Mouse (Mus musculus) forebrain, embryonic 12.5 days (tissue): Measurements from ENCODE around the gene Pacsin1. TPM values are rescaled to one million over a fixed set of nuclear protein-coding genes. Genes with fewer than 3 reads are reported as not detected.

Experiments
- ATAC-seq: fragments of 200-750 bp; cut with Nextera tagmentation; 2 replicates; pipeline ENCODE4 v1.8.0; 2017; ENCODE audit warnings: moderate TSS enrichment; ENCODE audit not compliant: low FRiP score
- H3K27ac ChIP-seq: fragments of 300-500 bp; sonication (generic); 2 replicates; pipeline ENCODE4 v1.5.1; 2016; ENCODE audit warnings: mild to moderate bottlenecking
- H3K27me3 ChIP-seq: fragments of 300-500 bp; sonication (generic); 2 replicates; pipeline ENCODE4 v1.6.1; 2016; ENCODE audit warnings: mild to moderate bottlenecking
- H3K36me3 ChIP-seq: fragments of 300-500 bp; sonication (generic); replicated peaks from 2 replicates; pipeline ENCODE4 v1.6.1; 2016; ENCODE audit warnings: mild to moderate bottlenecking
- H3K4me1 ChIP-seq: fragments of 300-500 bp; sonication (generic); 2 replicates; pipeline ENCODE4 v1.6.1; 2016
- H3K4me2 ChIP-seq: fragments of 300-500 bp; sonication (generic); 2 replicates; pipeline ENCODE4 v1.6.1; 2016; ENCODE audit warnings: mild to moderate bottlenecking, moderate library complexity
- H3K4me3 ChIP-seq: fragments of 300-500 bp; sonication (generic); replicated peaks from 2 replicates; pipeline ENCODE4 v1.5.1; 2016; ENCODE audit warnings: mild to moderate bottlenecking
- H3K9ac ChIP-seq: fragments of 300-500 bp; sonication (generic); 2 replicates; pipeline ENCODE4 v1.6.1; 2016; ENCODE audit warnings: mild to moderate bottlenecking
- H3K9me3 ChIP-seq: fragments of 300-500 bp; sonication (generic); 2 replicates; pipeline ENCODE4 v1.6.1; 2016
- WGBS: fragments of 180-500 bp; shearing (Covaris S2); methylation state at CpG from one replicate; pipeline ENCODE4 v1.1.7; 2016; 5-methylcytosine and 5-hydroxymethylcytosine counted together
- polyA plus RNA-seq: library from polyadenylated mRNA; unstranded; fragments of >200 nt; fragmentation: Nextera tagmentation; extraction: Ambion mirVana; gene quantifications from 2 replicates; pipeline ENCODE4 v1.2.1, GENCODE M21; 2016

Pacsin1 gene
- polyA plus RNA-seq, 1 experiment from 2014 or later = 9.0 TPM

DNA sequence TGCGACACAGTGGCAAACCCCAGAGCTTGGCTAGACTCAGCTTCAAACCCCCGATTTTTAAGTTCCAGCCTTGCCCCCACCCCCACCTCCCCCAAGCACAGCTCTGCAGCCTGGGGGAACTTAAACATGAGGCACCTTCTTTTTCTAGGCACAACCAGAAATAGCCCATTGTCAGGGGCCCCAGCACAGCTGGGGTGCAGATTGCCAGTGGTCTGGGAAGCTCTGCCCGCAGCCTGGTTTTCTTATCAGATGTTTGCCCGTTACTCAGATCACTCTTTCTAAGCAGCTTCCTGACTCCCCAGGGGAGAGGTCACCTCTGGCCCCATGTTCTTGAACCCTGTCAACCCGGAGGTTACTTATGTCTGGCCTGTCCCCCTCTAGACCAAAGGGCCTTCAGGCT is 1.1 kb downstream of the Pacsin1 start:
- Histone ChIP-seq H3K4me2 (peak overlapping the region; percentile 94), H3K36me3 (no peaks in the 10 kb centered on the region), H3K9ac (0 out of 2 replicates have a peak overlapping the region, but pooled peaks have one; percentile 66), H3K27me3 (peaks cover 46% of the 10 kb centered on the region), H3K4me3 (peak overlapping the region; percentile 55), H3K4me1 (peaks cover 18% of the 10 kb centered on the region), H3K27ac (no peak overlapping the region), H3K9me3 (no peaks in the 10 kb centered on the region)
- ATAC-seq = no peak
- 33% methylated on average over 5 of the region's 5 CpGs for WGBS

DNA sequence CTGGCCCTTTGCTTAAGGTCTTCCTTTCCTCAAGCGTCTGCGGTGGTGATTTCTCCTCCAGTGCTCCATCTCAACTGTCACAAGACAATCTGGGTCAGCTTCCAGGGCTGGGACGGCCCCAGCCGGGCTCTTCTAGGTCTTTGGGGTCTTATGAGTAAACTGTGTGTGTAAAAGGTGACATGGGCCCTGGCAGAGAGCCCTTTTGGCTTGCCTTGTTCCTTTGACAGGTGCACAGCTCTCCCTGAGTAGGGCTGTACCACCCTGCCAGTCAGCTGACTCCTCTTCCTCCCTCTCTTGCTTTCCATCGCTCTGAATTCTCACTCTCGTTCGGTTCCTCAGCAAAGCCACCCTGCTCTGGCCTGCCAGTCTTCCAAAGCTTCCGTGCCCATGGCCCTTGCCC is 1.8 kb downstream of the Pacsin1 start:
- ATAC-seq = no peak
- Histone ChIP-seq H3K9ac (no peak overlapping the region), H3K36me3 (no peaks in the 10 kb centered on the region), H3K4me2 (no peak overlapping the region), H3K27ac (no peak overlapping the region), H3K27me3 (peaks cover 46% of the 10 kb centered on the region), H3K4me3 (no peak overlapping the region), H3K9me3 (no peaks in the 10 kb centered on the region), H3K4me1 (peaks cover 18% of the 10 kb centered on the region)
- WGBS = 78% methylated on average over 8 of the region's 8 CpGs

DNA sequence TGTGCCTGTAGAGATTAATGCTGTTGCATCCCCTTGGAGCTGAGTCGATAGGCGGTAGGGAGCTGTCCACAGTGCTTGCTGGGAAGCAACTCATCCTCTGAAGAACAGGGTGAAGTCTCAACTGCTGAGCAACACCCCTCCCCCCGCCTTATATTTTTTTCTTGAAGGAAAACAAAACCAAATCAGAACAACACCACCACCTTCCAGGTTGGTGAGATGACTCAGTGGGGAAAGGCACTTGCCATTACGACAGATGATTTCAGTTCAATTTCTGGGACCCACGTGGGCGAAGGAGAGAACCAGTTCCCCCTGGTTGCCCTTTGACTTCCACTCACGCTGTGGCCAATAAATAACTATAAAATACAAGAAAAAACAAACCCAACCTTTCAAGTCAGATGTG is 3.5 kb downstream of the Pacsin1 start:
- Histone ChIP-seq H3K36me3 (no peaks in the 10 kb centered on the region), H3K9ac (no peak overlapping the region), H3K9me3 (no peaks in the 10 kb centered on the region), H3K4me2 (no peak overlapping the region), H3K27ac (no peak overlapping the region), H3K4me3 (no peak overlapping the region), H3K27me3 (peaks cover 40% of the 10 kb centered on the region), H3K4me1 (peaks cover 18% of the 10 kb centered on the region)
- WGBS = 80% methylated on average over 7 of the region's 7 CpGs
- ATAC-seq = no peak

DNA sequence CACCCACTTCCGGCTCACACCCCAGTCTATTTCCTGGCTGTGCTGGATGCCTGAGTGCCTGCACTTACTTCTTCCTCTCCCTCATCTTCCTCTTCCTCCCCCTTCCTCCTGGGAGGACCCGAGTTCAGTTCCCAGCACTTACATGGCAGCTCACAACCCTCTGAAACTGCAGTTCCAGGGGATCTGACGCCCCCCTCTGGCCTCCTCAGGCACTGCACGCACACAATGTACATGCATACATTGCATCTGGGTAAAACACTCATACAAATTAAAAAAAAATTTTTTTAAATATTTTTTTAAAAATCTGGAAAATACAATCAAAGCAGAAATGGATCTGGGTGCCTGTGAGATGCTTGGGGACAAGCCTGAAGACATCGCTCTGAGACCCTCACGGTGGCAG is 16.4 kb downstream of the Pacsin1 start:
- no peaks in the 10 kb centered on the region for H3K27me3 ChIP-seq
- no peak overlapping the region for H3K9ac ChIP-seq
- H3K4me2 ChIP-seq = no peak overlapping the region
- H3K36me3 ChIP-seq = no peaks in the 10 kb centered on the region
- no peaks in the 10 kb centered on the region for H3K9me3 ChIP-seq
- H3K4me3 ChIP-seq = no peak overlapping the region
- no peak overlapping the region for H3K27ac ChIP-seq
- 0 out of 2 replicates have a peak, but pooled peaks cover 8% of the 10 kb centered on the region for H3K4me1 ChIP-seq
- 89% methylated on average over 6 of the region's 6 CpGs for WGBS
- no peak for ATAC-seq

DNA sequence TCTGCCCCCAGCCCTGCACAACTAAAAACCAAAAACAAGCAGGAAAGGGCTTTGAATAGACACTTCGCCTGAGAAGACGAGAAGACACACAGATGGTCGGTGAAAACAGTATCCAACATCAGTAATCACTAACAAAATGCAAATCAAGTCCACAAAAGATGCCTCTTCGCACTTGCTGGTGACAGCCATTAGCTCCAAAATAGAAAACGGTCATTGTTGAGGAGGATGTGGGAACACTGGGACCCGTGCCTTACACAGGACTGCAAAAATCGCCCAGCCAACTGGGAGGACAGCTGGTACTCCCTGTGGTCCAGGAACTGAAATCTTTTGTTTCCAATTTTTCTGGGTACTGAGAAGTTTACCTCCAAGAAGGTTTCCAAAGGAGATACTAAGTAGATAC is 18.6 kb downstream of the Pacsin1 start:
- WGBS = 71% methylated on average over 7 of the region's 7 CpGs
- Histone ChIP-seq H3K27ac (no peak overlapping the region), H3K36me3 (no peaks in the 10 kb centered on the region), H3K4me2 (no peak overlapping the region), H3K9ac (no peak overlapping the region), H3K4me3 (no peak overlapping the region), H3K9me3 (no peaks in the 10 kb centered on the region), H3K27me3 (no peaks in the 10 kb centered on the region), H3K4me1 (peaks cover 19% of the 10 kb centered on the region)
- ATAC-seq = no peak

DNA sequence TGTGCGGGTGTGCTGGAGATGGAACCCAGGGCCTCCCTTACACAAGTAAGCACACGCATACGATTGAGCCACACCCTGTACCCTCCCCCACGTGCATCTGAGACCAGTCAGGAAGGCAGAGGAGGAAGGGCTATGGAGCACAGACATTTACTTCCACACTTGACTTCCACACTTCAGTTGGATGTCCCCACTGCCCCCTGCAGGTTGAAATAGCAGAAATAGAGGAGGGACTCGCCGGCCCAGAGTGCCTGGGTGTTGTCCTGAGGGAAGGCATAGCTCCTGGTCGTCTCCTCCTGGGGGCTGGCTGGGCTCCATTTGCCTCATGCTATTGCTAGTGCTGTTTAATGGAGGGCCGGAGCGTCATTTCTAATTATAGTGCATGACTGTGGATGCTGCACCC is 20.1 kb downstream of the Pacsin1 start:
- ATAC-seq = no peak
- 73% methylated on average over 9 of the region's 9 CpGs for WGBS
- H3K4me1 ChIP-seq = peaks cover 29% of the 10 kb centered on the region

DNA sequence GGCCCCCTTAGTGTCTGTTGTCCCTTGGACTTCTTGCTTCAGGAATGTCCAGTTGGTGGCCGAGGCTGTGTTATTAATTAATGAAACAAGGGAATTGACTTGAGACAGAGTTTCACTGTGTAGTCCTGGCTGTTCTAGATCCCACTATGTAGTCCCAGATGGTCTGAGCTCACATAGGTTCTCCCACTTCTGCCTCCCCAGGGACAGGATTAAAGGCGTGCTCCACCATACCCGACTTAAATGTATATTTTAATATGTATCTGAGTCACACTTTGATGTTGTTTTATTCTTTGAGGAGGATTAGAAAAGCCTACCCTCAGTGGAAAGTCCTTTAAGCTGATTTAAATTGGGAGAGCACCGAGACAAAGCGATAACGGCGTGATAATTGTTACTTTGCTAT is 21.0 kb downstream of the Pacsin1 start:
- Histone ChIP-seq H3K4me2 (no peak overlapping the region), H3K4me3 (no peak overlapping the region), H3K36me3 (no peaks in the 10 kb centered on the region), H3K27me3 (no peaks in the 10 kb centered on the region), H3K4me1 (peaks cover 29% of the 10 kb centered on the region), H3K9me3 (no peaks in the 10 kb centered on the region), H3K27ac (no peak overlapping the region), H3K9ac (no peak overlapping the region)
- 57% methylated on average over 7 of the region's 7 CpGs for WGBS
- no peak for ATAC-seq

More for the DNA sequence above, 20.1 kb downstream of the Pacsin1 start:
- Histone ChIP-seq H3K9ac (no peak overlapping the region), H3K36me3 (no peaks in the 10 kb centered on the region), H3K9me3 (no peaks in the 10 kb centered on the region), H3K4me2 (no peak overlapping the region), H3K4me3 (no peak overlapping the region), H3K27ac (no peak overlapping the region), H3K27me3 (no peaks in the 10 kb centered on the region)

DNA sequence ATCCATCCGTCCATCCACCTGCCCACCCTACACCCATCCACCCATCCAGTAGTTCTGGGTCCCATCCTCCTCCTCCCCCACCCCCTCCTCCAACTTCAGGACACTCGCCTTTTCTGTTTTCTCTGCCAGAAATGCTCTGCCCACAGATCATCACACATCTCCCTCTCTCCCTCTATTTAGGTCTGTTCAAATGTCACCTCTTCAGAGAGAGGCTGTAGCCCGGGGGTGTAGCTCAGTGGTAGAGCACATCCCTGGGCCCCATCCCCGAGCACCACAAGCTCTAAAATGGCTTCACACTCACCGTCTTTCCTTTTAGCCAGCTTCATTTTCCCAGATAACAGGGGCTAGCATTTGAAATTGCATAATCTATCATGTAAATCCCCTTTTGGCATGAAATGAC is 22.4 kb downstream of the Pacsin1 start:
- no peaks in the 10 kb centered on the region for H3K36me3 ChIP-seq
- peaks cover 29% of the 10 kb centered on the region for H3K4me1 ChIP-seq
- WGBS = 91% methylated on average over 5 of the region's 5 CpGs
- no peak overlapping the region for H3K9ac ChIP-seq
- H3K9me3 ChIP-seq = no peaks in the 10 kb centered on the region
- no peak for ATAC-seq
- no peak overlapping the region for H3K4me3 ChIP-seq
- no peaks in the 10 kb centered on the region for H3K27me3 ChIP-seq
- H3K27ac ChIP-seq = peak overlapping the region; percentile 91; the same call in 1 of the 2 replicates
- H3K4me2 ChIP-seq = no peak overlapping the region

DNA sequence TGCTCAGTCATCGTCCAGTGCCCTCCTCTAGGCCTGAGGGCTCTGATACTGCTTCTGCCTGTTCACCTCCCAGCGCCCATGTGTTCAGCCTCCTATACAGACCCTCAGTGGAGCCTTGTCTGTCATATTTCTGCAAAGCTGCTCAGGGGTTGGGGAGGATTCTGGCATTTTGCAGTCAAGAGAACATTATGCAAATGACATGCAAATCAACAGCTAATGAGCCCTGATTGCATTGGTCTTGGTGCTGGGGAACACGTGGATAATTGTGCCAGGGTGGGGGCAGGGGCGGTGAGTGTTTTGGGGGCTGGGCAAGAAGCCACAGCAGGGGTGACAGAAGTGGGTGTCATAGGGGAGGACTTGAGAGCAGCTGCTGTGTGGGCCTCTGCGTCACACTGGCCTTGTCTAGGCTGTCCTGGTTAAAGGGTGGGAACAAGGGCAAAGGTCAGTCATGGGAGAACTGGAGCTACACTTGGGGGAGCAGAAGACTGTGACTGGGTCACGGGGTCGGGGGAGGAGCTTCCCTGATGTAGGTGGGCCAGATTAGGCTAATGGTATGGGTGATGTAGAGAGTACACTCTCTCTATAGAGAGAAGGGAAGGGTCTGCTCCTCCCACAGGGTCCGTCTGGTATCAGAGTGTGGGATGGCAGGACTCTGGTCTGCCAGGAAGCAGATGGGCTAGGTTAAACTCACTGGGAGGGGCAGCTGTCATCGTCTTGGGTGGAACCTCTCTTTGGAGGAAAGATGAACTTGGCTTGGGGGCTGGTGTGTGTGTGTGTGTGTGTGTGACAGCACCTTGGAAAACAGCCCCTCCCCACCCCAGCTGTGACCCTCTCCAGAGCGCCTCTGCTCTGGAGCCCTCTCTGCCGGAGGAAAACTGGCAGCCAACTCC is 23.9 kb downstream of the Pacsin1 start:
- H3K27me3 ChIP-seq = peaks cover 11% of the 10 kb centered on the region; the same call in 1 of the 2 replicates
- H3K9me3 ChIP-seq = no peaks in the 10 kb centered on the region
- 41% methylated on average over 11 of the region's 11 CpGs for WGBS
- no peak overlapping the region for H3K4me3 ChIP-seq
- peaks cover 29% of the 10 kb centered on the region for H3K4me1 ChIP-seq
- H3K9ac ChIP-seq = peak overlapping the region; percentile 12; the same call in 1 of the 2 replicates
- H3K36me3 ChIP-seq = no peaks in the 10 kb centered on the region
- peak; percentile 82 for ATAC-seq
- H3K27ac ChIP-seq = peak overlapping the region; percentile 91
- H3K4me2 ChIP-seq = no peak overlapping the region

DNA sequence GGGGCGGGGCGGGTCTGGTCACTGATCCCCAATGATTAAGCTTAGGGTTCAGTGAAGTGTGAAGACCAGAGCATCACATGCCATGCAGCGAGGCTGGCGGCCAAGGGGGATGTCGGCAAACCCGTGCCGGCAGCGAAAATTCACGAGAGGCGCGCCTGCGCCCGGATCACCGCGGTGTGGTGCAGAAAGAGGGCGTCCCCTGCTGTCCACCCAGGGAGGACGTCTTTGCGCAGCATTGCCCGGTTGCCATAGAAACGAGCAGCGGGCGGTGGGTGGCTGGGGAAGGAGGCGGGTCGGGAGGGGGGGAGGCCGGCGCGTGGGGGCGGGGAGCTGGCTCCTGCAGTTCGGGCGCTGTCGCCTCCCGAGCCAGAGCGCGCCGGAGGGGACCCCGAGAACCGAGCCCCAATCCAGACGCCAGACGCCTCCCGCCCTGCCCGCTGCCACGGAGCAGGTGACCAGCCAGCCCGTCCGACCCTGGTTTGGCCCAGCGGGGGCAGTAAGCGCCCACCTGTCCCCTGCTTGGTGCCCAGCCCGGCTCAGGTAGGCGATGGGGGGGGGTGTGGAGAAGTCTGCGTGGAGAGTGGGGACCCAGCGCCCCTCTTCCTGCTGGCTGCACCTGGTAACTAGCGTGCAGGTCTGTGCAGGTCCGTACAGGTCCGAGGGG is 29.7 kb downstream of the Pacsin1 start:
- no peaks in the 10 kb centered on the region for H3K9me3 ChIP-seq
- ATAC-seq = peak; percentile 76
- H3K4me2 ChIP-seq = peak overlapping the region; percentile 97
- 0 out of 2 replicates have a peak overlapping the region, but pooled peaks have one; percentile 63 for H3K27ac ChIP-seq
- H3K4me1 ChIP-seq = peaks cover 17% of the 10 kb centered on the region
- under 1% methylated on average over 40 of the region's 53 CpGs for WGBS
- H3K9ac ChIP-seq = peak overlapping the region; percentile 65
- H3K27me3 ChIP-seq = peaks cover 50% of the 10 kb centered on the region
- H3K4me3 ChIP-seq = peak overlapping the region; percentile 54
- no peaks in the 10 kb centered on the region for H3K36me3 ChIP-seq

DNA sequence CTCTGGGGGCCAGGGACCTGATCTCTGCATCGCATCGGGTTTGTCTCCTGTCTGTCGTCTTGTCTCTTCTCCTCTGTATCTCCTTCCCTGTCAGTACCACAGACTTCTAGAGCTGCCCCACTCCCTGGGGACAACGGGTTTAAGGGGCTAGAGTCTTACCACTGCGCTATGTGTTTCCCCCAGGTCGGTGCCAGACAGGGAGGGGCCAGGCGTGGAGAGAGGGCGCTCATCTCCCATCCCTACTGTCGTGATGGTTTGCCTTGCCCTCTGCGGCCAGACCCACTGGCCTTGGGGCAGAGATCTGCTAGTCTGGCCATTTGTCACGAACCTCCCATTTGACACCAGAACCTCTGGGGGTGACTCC is 30.2 kb downstream of the Pacsin1 start:
- ATAC-seq = peak; percentile 40
- Histone ChIP-seq H3K4me3 (peak overlapping the region; percentile 54), H3K36me3 (no peaks in the 10 kb centered on the region), H3K4me2 (peak overlapping the region; percentile 97), H3K27ac (no peak overlapping the region), H3K9me3 (no peaks in the 10 kb centered on the region), H3K9ac (peak overlapping the region; percentile 65), H3K4me1 (peaks cover 17% of the 10 kb centered on the region), H3K27me3 (peaks cover 50% of the 10 kb centered on the region)
- 4% methylated on average over 11 of the region's 11 CpGs for WGBS

DNA sequence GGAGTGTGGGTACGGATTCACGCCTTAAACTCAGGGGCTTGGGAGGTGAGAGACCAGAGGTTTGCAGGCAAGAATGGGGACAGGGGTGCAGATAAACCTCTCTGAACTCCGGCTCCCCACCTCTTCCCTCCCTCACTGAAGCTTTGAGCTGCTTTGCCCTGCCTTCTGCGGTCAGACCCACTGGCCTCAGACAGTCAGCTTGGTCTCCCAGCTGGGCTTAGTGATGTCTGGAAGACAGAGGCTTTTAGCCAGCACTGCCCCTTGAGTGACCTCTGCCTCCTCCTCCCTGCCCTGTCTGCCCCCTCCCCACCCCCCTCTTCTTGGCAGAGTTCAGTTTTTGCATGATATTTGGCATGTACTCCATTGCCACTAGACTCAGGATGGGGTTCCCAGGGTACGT is 31.1 kb downstream of the Pacsin1 start:
- peaks cover 50% of the 10 kb centered on the region for H3K27me3 ChIP-seq
- ATAC-seq = no peak
- no peaks in the 10 kb centered on the region for H3K36me3 ChIP-seq
- H3K9me3 ChIP-seq = no peaks in the 10 kb centered on the region
- peak overlapping the region; percentile 97 for H3K4me2 ChIP-seq
- WGBS = 49% methylated on average over 5 of the region's 5 CpGs
- H3K4me3 ChIP-seq = peak overlapping the region; percentile 54; the same call in 1 of the 2 replicates
- H3K27ac ChIP-seq = no peak overlapping the region
- H3K9ac ChIP-seq = 0 out of 2 replicates have a peak overlapping the region, but pooled peaks have one; percentile 65
- H3K4me1 ChIP-seq = peaks cover 17% of the 10 kb centered on the region
